Mouse (Mus musculus) myocyte (in vitro differentiated cells): ENCODE measurements at regions not wholly inside any gene's neighbourhood (a gene's known extent, or its start where the extent isn't known, plus 50 kb on each side); places are given as distances from the start of the nearest gene placed in this dataset.

ENCODE experiments used
- TCF12 ChIP-seq: IDR thresholded peaks from one replicate; pipeline ENCODE4 v1.6.1; 2011; ENCODE audit warnings: mild to moderate bottlenecking, control low read depth; ENCODE audit not compliant: poor library complexity, insufficient read depth, severe bottlenecking
- TCF3 ChIP-seq: IDR thresholded peaks from one replicate; pipeline ENCODE4 v1.6.1; 2011; ENCODE audit warnings: low read depth, control low read depth; ENCODE audit not compliant: insufficient read length

- TF ChIP-seq TCF3 (no peak), TCF12 (no peak)
Observed at GRCm38 (mm10) chr4:34407181-34407580, 143.6 kb upstream of the Akirin2 start.
